Mouse (Mus musculus) CD4-positive, CD25-positive, alpha-beta regulatory T cell, adult 4 months (primary cell): Measurements from ENCODE around the gene Kdf1. TPM values are rescaled to one million over a fixed set of nuclear protein-coding genes. Genes with fewer than 3 reads are reported as not detected.

Source experiments
- ATAC-seq: one replicate; pipeline ENCODE4 v1.8.0; 2017
- polyA plus RNA-seq, 2 experiments: library from polyadenylated mRNA; unstranded; fragments of 100-300 nt; shearing (Covaris generic); gene quantifications; one replicate each; pipeline ENCODE4 v1.2.1; 2017

Kdf1 gene
- polyA plus RNA-seq, 2 experiments from 2014 or later, result 0.58 TPM; not detected in 1

DNA sequence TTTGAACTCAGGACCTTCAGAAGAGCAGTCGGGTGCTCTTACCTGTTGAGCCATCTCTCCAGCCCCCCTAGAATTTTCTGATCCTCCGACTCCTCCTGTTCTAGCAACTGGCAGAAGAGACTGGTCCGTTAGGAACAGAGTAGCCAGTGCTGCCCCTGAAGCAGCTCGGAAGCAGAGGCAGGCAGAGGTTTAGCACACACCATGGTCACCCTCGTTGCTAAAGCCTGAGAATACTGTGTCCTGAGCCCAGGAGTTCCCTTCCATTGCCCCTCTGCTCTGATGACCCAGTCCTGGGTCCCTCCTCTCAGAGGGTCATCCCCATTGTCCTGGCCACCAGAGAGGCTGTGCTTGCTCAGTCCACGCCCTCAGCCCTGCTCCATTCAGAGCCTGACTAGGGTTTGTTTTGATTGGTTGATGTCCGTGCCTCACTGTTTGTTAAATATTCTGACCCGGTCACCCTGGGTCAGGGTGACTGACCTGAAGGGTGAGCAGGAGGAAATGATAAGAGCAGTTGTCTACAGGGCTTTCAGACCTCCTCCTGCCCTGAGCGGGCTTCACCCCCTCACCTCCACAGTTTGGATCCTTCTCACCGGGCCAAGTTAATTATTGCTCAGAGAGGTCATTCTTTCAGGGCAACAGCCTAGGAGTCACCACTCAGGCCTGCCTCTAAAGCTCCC is 38.4 kb downstream of the Kdf1 start:
- ATAC-seq, result no peak

- no peak for ATAC-seq
Observed at GRCm38 (mm10) chr4:133559846-133560245, 41.1 kb downstream of the Kdf1 start.

GRCm38 (mm10) chr4:133561622-133562021 is 42.9 kb downstream of the Kdf1 start:
- ATAC-seq, result no peak

DNA sequence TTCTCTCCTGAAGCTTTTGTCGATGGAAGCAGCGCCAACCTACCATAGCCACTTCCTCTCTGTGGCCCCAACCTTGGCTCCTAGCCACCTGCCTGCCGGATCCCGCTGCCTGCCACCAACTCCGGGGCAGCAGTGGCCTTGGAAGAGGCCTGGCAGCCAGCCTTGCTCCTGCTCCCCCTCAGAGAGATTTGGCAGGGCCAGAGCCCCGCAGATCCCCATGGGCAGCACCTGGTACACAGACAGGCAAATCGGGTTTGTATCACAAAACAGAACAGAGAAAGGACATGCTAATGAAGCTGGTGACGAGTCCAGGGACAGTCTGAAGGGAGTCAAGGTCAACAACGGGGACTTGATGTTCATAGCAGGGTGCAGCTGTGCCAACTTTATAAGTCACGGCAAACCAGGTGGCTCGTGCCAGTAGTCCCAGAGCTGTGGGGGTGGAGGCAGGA is 44.4 kb downstream of the Kdf1 start:
- ATAC-seq, result no peak

- ATAC-seq, result no peak
Observed at GRCm38 (mm10) chr4:133567251-133567650, 48.5 kb downstream of the Kdf1 start.

DNA sequence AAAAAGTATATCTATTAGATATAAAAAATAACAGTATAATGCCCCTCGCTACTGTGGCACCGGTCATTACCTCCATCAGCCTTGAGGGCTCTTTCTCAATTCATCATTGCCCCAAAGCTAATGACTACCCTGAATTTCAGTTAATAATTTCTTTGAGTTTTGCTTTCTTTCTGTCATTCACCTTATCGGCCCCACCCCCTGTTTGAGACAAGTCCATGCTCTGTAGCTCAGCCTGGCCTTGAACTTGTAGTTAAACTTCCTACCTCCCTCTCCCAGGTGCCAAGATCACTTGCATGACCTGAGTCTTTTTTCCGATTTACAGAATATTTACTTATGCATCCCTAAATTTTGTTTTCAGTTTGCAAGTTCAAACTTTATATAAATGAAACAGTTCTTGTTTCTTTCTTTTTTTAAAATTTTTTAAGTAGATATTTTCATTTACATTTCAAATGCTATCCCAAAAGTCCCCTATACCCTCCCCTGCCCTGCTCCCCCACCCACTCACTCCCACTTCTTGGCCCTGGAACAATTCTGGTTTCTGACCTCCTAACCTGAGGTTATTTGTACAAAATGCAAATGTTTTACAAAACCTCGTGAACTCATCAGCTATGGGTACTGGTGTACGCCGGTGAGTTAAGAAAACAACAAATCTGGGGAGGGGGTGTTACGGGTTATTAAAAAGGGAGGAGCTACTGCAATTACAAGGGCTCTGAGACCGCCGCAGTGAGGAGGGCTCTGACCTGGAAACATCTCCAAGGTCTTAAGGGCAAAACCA is 50.7 kb downstream of the Kdf1 start:
- no peak for ATAC-seq

DNA sequence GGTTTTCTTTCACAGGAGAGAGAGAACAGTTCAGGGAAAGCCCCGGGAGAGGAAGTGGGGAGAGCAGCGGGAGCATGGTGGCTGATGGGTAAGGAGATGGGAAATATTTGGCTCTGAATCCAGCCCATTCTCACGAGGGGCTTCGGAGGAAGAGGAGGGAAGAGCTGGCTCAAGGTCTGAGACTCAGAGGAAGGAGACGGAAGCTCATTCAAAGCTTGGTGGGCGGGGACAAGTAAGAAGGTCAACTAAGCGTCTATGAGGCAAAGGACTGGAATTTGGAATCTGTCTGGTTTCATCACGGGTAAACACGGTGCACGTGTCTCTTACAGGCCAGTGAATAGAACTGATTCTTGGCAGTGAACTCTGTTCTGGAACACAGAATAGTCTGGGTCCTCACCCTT is 51.3 kb downstream of the Kdf1 start:
- no peak for ATAC-seq

DNA sequence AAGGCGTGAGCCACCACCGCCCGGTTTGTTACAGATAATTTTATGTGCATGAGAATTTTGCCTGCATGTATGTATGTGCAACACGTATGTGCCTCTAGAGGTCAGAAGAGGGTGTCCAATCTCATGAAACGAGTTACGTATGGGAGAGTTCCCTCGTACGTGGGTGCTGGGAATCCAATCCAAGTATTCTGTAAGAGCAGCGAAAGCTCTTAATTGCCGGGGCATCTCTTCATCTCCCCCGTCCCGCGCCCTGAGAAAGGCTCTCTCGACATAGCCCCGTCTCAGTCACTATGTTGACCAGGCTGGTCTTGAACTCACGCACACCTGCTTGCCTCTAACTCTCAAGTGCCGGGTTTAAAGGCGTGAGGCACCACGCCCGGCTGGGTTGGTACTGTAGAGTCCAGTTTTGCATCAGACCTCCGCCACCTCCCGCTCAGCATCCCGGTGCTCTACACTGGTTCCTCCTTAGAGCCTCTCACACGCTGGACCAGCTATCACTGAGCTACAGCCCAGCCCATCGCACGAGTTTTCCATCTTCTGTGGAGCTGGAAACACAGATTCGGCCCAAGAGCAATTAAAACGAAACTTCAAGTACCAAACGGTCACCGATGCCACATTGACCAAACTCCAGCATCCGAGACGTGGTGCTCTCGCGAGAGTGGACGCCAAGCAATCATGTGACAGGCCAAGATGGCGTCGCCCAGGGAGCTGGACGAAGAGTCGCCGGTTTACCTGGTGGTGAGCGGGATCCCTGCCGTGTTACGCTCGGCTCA is 55.5 kb downstream of the Kdf1 start, which contains the start of gene Gpatch3:
Gpatch3 (plus strand) TSS at position 676 of the 773 bp plus-strand sequence.
- ATAC-seq, result peak; percentile 93

DNA sequence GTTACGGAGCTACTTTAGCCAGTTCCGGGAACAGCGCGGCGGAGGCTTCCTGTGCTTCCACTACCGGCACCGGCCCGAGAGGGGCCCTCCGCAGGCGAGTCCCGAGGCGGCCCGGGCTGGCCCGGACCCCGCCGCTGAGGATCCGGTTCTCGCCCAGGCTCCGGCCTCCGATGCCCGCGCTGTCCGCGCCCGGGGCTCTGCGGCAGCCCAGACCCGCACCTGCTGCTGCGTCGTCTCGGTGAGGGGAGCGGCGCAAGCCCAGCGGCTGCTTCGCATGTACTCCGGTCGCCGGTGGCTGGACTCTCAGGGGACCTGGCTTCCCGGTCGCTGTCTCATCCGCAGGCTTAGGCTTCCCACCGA is 56.1 kb downstream of the Kdf1 start:
- ATAC-seq, result peak; percentile 55

DNA sequence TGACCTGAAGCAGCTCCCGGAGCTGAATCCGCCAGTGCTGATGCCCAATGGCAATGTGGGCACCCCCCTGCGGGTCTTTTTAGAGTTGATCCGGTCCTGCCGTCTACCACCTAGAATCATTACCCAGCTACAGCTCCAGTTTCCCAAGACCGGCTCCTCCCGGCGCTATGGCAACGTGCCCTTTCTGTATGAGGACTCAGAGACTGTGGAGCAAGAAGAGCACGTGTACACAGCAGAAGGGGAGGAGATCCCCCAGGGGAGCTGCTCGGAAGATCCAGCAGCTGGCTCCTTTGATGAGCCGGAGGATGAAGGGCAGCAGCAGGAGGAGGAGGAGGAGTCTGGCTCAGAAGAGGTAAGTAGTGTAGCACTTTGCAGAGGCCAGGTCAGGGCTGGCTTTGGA is 59.2 kb downstream of the Kdf1 start:
- no peak for ATAC-seq

Other genes with a start within 250 kb of the Kdf1 start
- gene Tmem222, start 241.2 kb upstream of the Kdf1 start, polyA plus RNA-seq, result 10 to 100 TPM; 83.4 to 93.2 TPM
- 1 to 10 TPM; 4.2 to 7.8 TPM for gene Wdtc1, start 165.5 kb upstream of the Kdf1 start, polyA plus RNA-seq
- gene Slc9a1, start 149.3 kb upstream of the Kdf1 start, polyA plus RNA-seq, result 10 to 100 TPM in 1 of 2 experiments, 1 to 10 TPM in 1; 9.9 to 19.4 TPM
- gene Tent5b, start 38.8 kb upstream of the Kdf1 start, polyA plus RNA-seq, result not detected
- not detected for gene Trnp1, start 20.4 kb upstream of the Kdf1 start, polyA plus RNA-seq
- 10 to 100 TPM; 29.9 to 34.3 TPM for gene Nudc, start 27.0 kb downstream of the Kdf1 start, polyA plus RNA-seq
- under 1 TPM in 1 of 2 experiments, not detected in 1; 0.28 TPM for gene Nr0b2, start 34.4 kb downstream of the Kdf1 start, polyA plus RNA-seq
- gene Gpatch3, start 55.8 kb downstream of the Kdf1 start, polyA plus RNA-seq, result 1 to 10 TPM in 1 of 2 experiments, under 1 TPM in 1; 0.51 to 1.4 TPM
- 1 to 10 TPM; 6.3 to 8.3 TPM for gene Gpn2, start 65.4 kb downstream of the Kdf1 start, polyA plus RNA-seq
- 10 to 100 TPM; 24.7 to 29.7 TPM for gene Sfn, start 83.2 kb downstream of the Kdf1 start, polyA plus RNA-seq
- gene Zdhhc18, start 131.2 kb downstream of the Kdf1 start, polyA plus RNA-seq, result 10 to 100 TPM; 20.2 to 22.3 TPM
- gene Pigv, start 153.7 kb downstream of the Kdf1 start, polyA plus RNA-seq, result 10 to 100 TPM; 14.3 to 16.3 TPM
- 10 to 100 TPM; 74.4 to 76.7 TPM for gene Arid1a, start 237.8 kb downstream of the Kdf1 start, polyA plus RNA-seq